Mouse (Mus musculus) brain, embryonic 14.5 days (tissue): Measurements from ENCODE around the gene Actc1. TPM values are rescaled to one million over a fixed set of nuclear protein-coding genes. Genes with fewer than 3 reads are reported as not detected.

Source experiments
- DNase-seq: peaks from one replicate; pipeline ENCODE4 v3.0.0-alpha.2; 2011; ENCODE audit warnings: low read depth
- CTCF ChIP-seq: fragments of 200-500 bp; IDR thresholded peaks from 2 replicates; pipeline ENCODE4 v1.5.1; 2012; ENCODE audit warnings: inconsistent platforms, mild to moderate bottlenecking, moderate library complexity, borderline replicate concordance; ENCODE audit not compliant: insufficient read depth, insufficient read length; ENCODE audit errors: extremely low read depth
- POLR2A ChIP-seq: fragments of 200-500 bp; IDR thresholded peaks from 2 replicates; pipeline ENCODE4 v1.6.1; 2012; ENCODE audit warnings: mild to moderate bottlenecking, inconsistent platforms, borderline replicate concordance; ENCODE audit not compliant: poor library complexity, insufficient read depth, insufficient read length, severe bottlenecking; ENCODE audit errors: extremely low read depth
- polyA plus RNA-seq: library from polyadenylated mRNA; depleted of rRNA; stranded (reverse); fragments of >200 nt; gene quantifications from 2 replicates; pipeline ENCODE4 v1.2.3, GENCODE M21; 2012; rRNA removed

Gene Actc1
- 9.8 and 16.9 TPM in 2 replicates for polyA plus RNA-seq

- TF ChIP-seq CTCF (no peak), POLR2A (no peak)
Measured at GRCm38 (mm10) chr2:114052696-114053598, at the start of gene Actc1. TSS of gene Actc1 (minus strand) at chr2:114053548.

DNA sequence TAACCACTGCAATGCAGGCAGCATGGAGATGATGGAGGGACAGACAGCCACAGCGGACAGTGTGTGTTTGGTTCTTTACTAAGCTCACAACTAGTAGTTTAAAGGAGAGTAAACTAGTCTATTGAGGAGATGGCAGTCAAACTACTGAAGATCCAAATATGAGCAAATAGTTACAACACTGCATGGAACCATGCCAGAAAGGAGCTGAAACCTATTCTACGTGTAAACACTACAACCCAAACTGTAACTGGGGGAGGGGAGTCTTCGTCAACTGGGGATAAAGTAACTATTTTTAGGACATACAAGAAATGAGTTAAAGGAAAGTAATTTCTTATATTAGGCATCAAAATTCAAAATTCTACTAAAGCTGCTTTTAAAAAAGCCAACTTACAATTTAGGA lies 49.1 kb upstream of the Actc1 start:
- TF ChIP-seq CTCF (no peak), POLR2A (no peak)
- no peak for DNase-seq

More at GRCm38 (mm10) chr2:114052696-114053598, at the start of gene Actc1:
- DNase-seq = peak; percentile 38

DNA sequence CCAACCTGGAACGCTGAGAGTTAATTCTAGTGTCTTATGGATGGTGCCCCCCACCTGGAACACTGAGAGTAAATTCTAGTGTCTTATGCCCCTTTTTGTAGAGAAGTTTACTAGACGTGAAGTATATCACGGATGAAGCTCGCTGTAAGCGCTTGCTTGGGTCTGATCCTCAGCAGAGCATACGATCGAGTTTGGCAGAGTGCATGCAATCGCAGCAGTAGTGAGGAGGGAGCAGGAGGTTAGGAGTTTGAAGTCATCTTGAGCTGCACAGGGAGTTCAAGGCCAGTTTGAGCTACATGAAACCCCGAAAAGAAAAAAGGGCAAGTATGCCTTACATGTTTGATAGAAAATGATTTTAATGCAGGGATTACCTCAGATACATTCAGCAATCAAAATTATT lies 47.5 kb upstream of the Actc1 start:
- TF ChIP-seq POLR2A (no peak), CTCF (no peak)
- DNase-seq = no peak

DNA sequence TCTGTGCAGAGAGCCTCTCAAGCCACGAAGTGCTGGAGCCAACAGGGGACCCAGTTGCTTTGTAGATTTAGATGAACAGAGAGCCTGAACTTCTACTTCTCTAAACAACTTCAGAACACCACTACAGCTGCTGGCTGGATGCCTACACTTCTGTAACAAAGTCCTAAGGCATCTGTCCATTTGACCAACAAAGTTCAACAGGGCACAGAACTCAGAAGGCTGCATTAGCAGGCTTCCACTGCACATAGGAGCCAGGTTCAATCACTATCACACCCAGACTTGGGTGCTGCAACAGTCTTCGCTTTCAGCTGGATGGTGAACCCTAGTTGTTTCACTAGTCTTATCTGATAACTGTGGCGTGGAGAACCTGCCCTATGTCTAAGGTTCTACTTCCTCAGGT lies 46.5 kb upstream of the Actc1 start:
- DNase-seq = no peak
- TF ChIP-seq CTCF (no peak), POLR2A (no peak)

GRCm38 (mm10) chr2:114099109-114099508 lies 45.8 kb upstream of the Actc1 start:
- no peak for DNase-seq
- no peak for TF ChIP-seq CTCF

GRCm38 (mm10) chr2:114097627-114098026 lies 44.3 kb upstream of the Actc1 start:
- TF ChIP-seq POLR2A (no peak), CTCF (no peak)
- no peak for DNase-seq

DNA sequence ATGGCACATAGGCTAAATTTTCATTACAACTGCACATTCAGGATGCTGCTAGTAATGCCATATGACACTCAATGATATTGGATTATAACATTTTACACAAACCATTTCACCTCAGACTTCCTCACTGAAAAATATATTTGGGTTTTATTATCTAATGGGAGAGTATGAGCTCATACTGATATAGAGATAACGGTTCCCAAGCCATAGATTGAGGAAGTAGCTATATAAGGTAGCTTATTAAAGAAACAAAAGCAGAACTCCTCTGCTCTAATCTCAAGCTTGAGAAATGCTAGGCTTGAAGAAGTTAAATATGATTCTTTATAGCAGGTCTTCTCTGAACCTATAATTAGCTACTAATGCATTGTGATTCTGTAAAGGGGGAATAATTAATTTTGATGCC lies 43.2 kb upstream of the Actc1 start:
- TF ChIP-seq CTCF = no peak
- no peak for TF ChIP-seq POLR2A
- no peak for DNase-seq

GRCm38 (mm10) chr2:114095348-114095747 lies 42.0 kb upstream of the Actc1 start:
- DNase-seq = no peak
- no peak for TF ChIP-seq POLR2A
- TF ChIP-seq CTCF = no peak

DNA sequence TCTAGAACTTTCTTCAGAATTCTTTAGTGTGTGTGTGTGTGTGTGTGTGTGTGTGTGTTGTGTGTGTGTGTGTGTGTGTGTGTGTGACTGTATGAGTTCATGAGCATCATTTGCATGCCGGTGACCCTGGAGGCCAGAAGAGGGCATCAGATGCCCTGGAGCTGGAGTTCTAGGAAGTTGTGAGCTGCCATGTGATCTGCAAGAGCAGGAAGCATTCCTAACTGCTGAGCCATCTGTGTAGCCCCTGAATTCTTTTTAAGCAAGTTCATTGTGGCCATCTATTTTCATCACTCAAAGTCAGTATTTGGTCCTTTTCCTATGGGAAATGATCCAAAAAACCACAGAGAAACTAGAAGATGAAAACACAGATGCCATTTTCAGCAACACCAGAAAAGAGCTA lies 41.3 kb upstream of the Actc1 start:
- no peak for DNase-seq
- TF ChIP-seq POLR2A = no peak
- no peak for TF ChIP-seq CTCF

- peak; percentile 31 for DNase-seq
- TF ChIP-seq POLR2A = no peak
- no peak for TF ChIP-seq CTCF
Measured at GRCm38 (mm10) chr2:114093577-114093976, 40.2 kb upstream of the Actc1 start.

GRCm38 (mm10) chr2:114089862-114090261 lies 36.5 kb upstream of the Actc1 start:
- DNase-seq = peak; percentile 14
- TF ChIP-seq CTCF (no peak), POLR2A (no peak)

DNA sequence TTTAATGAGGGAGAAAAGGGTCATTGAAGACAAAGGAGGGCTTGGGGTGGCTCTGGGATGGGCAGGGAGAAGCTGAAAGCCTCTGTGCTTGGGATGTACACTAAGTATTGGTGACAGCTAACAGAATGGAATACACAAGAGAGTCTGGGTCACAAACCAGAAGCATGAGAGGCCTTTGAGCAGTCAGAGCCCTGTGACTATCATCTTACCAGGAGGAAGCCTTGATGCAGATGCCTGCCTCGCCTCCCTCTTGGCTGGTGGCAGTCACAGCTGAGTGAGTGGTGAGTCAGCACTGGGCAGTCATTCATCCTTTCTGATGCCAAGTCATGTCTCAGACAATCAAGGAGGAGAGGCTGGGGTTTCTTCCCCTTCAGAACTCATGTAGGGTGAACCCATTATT lies 33.9 kb upstream of the Actc1 start:
- TF ChIP-seq CTCF (no peak), POLR2A (no peak)
- no peak for DNase-seq

DNA sequence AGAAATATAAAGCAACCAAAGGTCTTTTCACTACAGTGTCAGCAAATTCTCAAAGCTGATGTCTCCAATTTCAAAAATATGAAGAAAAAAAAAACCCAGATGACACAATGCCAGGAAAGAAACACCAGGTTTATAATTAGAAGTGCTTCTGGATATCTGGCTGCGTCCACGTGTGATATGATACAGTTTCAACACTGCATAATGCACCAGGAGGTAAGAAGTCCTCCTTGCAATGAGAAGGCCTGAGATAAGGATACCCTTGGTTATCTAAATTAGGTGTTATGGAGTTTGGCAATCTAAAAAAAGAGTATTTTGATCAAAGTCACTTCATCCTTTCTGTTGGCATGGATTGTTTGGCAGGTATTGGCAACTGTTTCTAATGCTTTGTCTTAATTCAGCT lies 18.5 kb upstream of the Actc1 start:
- TF ChIP-seq POLR2A (no peak), CTCF (no peak)
- no peak for DNase-seq
